Mouse (Mus musculus) liver, embryonic 14.5 days (tissue): Measurements from ENCODE around the gene Wfdc3. TPM values are rescaled to one million over a fixed set of nuclear protein-coding genes. Genes with fewer than 3 reads are reported as not detected.

Source experiments
- ATAC-seq: fragments of 200-750 bp; cut with Nextera tagmentation; 2 replicates; pipeline ENCODE4 v1.8.0; 2017; ENCODE audit warnings: moderate number of reproducible peaks, mild to moderate bottlenecking, moderate library complexity; ENCODE audit not compliant: insufficient read depth
- DNase-seq, 3 experiments: peaks; one replicate each; pipeline ENCODE4 v3.0.0-alpha.2; 2012 to 2013; ENCODE audit warnings: low read depth in 3 of 3, low spot score in 3 of 3
- H3K27ac ChIP-seq: fragments of 300-500 bp; sonication (generic); 2 replicates; pipeline ENCODE4 v1.5.1; 2014; ENCODE audit warnings: moderate library complexity, mild to moderate bottlenecking, control low read depth, inconsistent platforms
- H3K27me3 ChIP-seq: fragments of 300-500 bp; sonication (generic); 2 replicates; pipeline ENCODE4 v1.6.1; 2014; ENCODE audit warnings: mild to moderate bottlenecking, low read length, moderate library complexity; ENCODE audit not compliant: control insufficient read depth, insufficient read depth
- H3K36me3 ChIP-seq: fragments of 300-500 bp; sonication (generic); replicated peaks from 2 replicates; pipeline ENCODE4 v1.6.1; 2014; ENCODE audit warnings: low read depth; ENCODE audit not compliant: control insufficient read depth, insufficient read depth
- H3K4me1 ChIP-seq, 2 experiments: fragments of 200-500 bp in 1 of 2; fragments of 300-500 bp in 1 of 2; sonication (generic) in 1 of 2; replicated peaks; 2 replicates each; pipeline ENCODE4 v1.6.1; 2012 to 2014; ENCODE audit warnings: antibody characterized with exemption in 1 of 2, inconsistent platforms in 1 of 2, low read length in 1 of 2; ENCODE audit not compliant: control insufficient read depth in 2 of 2, insufficient read depth in 2 of 2
- H3K4me2 ChIP-seq: fragments of 300-500 bp; sonication (generic); 2 replicates; pipeline ENCODE4 v1.6.1; 2014; ENCODE audit warnings: low read depth, mild to moderate bottlenecking, control low read depth, moderate library complexity
- H3K4me3 ChIP-seq, 2 experiments: fragments of 200-500 bp in 1 of 2; fragments of 300-500 bp in 1 of 2; sonication (generic) in 1 of 2; 2 replicates each; pipeline ENCODE4 v1.5.1; 2012 to 2014; ENCODE audit warnings: low read depth in 2 of 2, low read length in 2 of 2, mild to moderate bottlenecking in 2 of 2, control low read depth in 1 of 2, inconsistent platforms in 1 of 2, moderate library complexity in 1 of 2; ENCODE audit not compliant: insufficient read depth in 1 of 2
- H3K9ac ChIP-seq: fragments of 300-500 bp; sonication (generic); replicated peaks from 2 replicates; pipeline ENCODE4 v1.6.1; 2014; ENCODE audit warnings: mild to moderate bottlenecking, control low read depth, moderate library complexity
- H3K9me3 ChIP-seq: fragments of 300-500 bp; sonication (generic); 2 replicates; pipeline ENCODE4 v1.6.1; 2016; ENCODE audit warnings: low read length, mixed read lengths; ENCODE audit not compliant: control insufficient read depth
- CTCF ChIP-seq: IDR thresholded peaks from 2 replicates; pipeline ENCODE4 v1.5.1; 2016; ENCODE audit warnings: antibody characterized with exemption, low read depth, control low read depth
- EP300 ChIP-seq: IDR thresholded peaks from 2 replicates; pipeline ENCODE4 v1.6.1; 2016; ENCODE audit warnings: antibody characterized with exemption, low read depth
- WGBS: fragments of 180-500 bp; shearing (Covaris S2); extraction: QIAGEN DNeasy Blood & Tissue Kit; methylation state at CpG from one replicate; pipeline ENCODE4 v1.1.7; 2014; ENCODE audit not compliant: insufficient replicate concordance; 5-methylcytosine and 5-hydroxymethylcytosine counted together
- polyA plus RNA-seq, 2 experiments: library from polyadenylated mRNA; depleted of rRNA in 1 of 2; stranded (reverse) in 1 of 2; unstranded in 1 of 2; fragments of >200 nt; fragmentation: Nextera tagmentation in 1 of 2; extraction: Ambion mirVana in 1 of 2; gene quantifications; 2 replicates each; pipeline versions ENCODE4 v1.2.1 to v1.2.3; 2012 to 2014

The Wfdc3 gene
- polyA plus RNA-seq, 2 experiments: 1.9 to 2.1 TPM

GRCm38 (mm10) chr2:164787032-164787431 lies 41.3 kb upstream of the Wfdc3 start:
- Histone ChIP-seq H3K4me3 (no peak overlapping the region), H3K9me3 (no peaks in the 10 kb centered on the region), H3K9ac (no peak overlapping the region), H3K27ac (no peak overlapping the region), H3K4me2 (no peak overlapping the region; the same call in 1 of the 2 replicates), H3K27me3 (peaks cover 7% of the 10 kb centered on the region), H3K36me3 (peaks cover 2% of the 10 kb centered on the region), H3K4me1 (peaks cover 14 to 28% of the 10 kb centered on the region in 2 experiments)
- no peak for TF ChIP-seq CTCF
- TF ChIP-seq EP300: no peak
- DNase-seq: no peak
- ATAC-seq: no peak
- 70% methylated on average over 3 of the region's 3 CpGs for WGBS

GRCm38 (mm10) chr2:164786388-164786885 lies 40.7 kb upstream of the Wfdc3 start:
- Histone ChIP-seq H3K27ac (peak overlapping the region; percentile 38), H3K9ac (peak overlapping the region; percentile 65; the same call in 1 of the 2 replicates), H3K4me2 (peak overlapping the region; percentile 68), H3K27me3 (peaks cover 7% of the 10 kb centered on the region), H3K36me3 (no peaks in the 10 kb centered on the region), H3K9me3 (no peaks in the 10 kb centered on the region), H3K4me1 (peaks cover 14 to 28% of the 10 kb centered on the region in 2 experiments), H3K4me3 (peak overlapping the region; percentile 47 to 56)
- WGBS: 17% methylated on average over 15 of the region's 15 CpGs
- TF ChIP-seq CTCF (no peak), EP300 (no peak)
- DNase-seq: no peak
- ATAC-seq: peak; percentile 2; the same call in 1 of the 2 replicates

GRCm38 (mm10) chr2:164785481-164786387 lies 40.0 kb upstream of the Wfdc3 start, which contains the start of gene Snx21:
TSS of gene Snx21 (plus strand) at chr2:164785823.
- peaks cover 14 to 28% of the 10 kb centered on the region in 2 experiments for H3K4me1 ChIP-seq

GRCm38 (mm10) chr2:164784869-164785420 lies 39.2 kb upstream of the Wfdc3 start:
- DNase-seq: no peak
- no peak for TF ChIP-seq CTCF
- TF ChIP-seq EP300: no peak

More at GRCm38 (mm10) chr2:164785481-164786387, 40.0 kb upstream of the Wfdc3 start, which contains the start of gene Snx21:
- H3K9me3 ChIP-seq: no peaks in the 10 kb centered on the region
- H3K36me3 ChIP-seq: no peaks in the 10 kb centered on the region
- under 1% methylated on average over 77 of the region's 89 CpGs for WGBS
- H3K4me2 ChIP-seq: peak within 1 kb of the TSS; percentile 68
- DNase-seq (peak; percentile 62 to 74 (median 65)), ATAC-seq (peak; percentile 85)
- peak within 1 kb of the TSS; percentile 38 for H3K27ac ChIP-seq
- peak within 1 kb of the TSS; percentile 65 for H3K9ac ChIP-seq
- TF ChIP-seq CTCF (peak; percentile 58), EP300 (peak; percentile 7; the same call in 1 of the 2 replicates)
- H3K27me3 ChIP-seq: peaks cover 7% of the 10 kb centered on the region
- peak within 1 kb of the TSS; percentile 47 to 56 for H3K4me3 ChIP-seq

More at GRCm38 (mm10) chr2:164784869-164785420, 39.2 kb upstream of the Wfdc3 start:
- H3K4me2 ChIP-seq: peak overlapping the region; percentile 68
- peaks cover 7% of the 10 kb centered on the region for H3K27me3 ChIP-seq
- ATAC-seq: no peak
- H3K9ac ChIP-seq: peak overlapping the region; percentile 65
- H3K4me3 ChIP-seq: peak overlapping the region; percentile 47 to 56
- no peak overlapping the region for H3K27ac ChIP-seq
- peaks cover 14 to 25% of the 10 kb centered on the region in 2 experiments for H3K4me1 ChIP-seq
- WGBS: 5% methylated on average over 7 of the region's 7 CpGs
- H3K36me3 ChIP-seq: no peaks in the 10 kb centered on the region
- no peaks in the 10 kb centered on the region for H3K9me3 ChIP-seq
